ENCODE assay signal across 30 mouse cellular contexts in the genomic region with DNA sequence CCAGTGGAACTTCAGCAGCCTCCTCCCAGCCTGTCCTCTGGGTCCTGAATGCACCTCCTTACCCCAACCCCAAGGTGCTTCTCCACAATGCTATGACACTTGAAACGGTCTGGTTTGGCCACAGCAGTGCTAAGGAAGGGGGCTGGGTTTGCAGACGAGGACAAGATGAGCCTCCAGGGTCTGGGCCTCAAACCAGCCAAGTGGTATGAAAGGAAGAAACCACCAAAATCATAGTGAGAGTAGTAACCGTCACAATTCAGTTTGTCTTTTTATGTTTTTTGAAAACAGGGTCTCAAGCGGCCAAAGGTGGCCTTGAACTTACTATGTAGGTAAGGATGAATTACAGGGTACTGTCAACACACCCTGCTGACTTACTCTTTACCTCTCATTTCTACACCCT.
"Had no signal": no experiment of that assay in that cellular context is flagged by ENCODE, and none has a peak within 500 bp of the region (broad histone marks: within the 10 kb centered on the region; RNA-seq: fewer than 3 reads in every experiment).

No protein-coding gene starts in this region.

- H3K4me3 ChIP-seq: left cerebral cortex, adult 2 months; limb, embryonic 10.5 days; limb, embryonic 12.5 days; limb, embryonic 13.5 days; limb, embryonic 15.5 days; liver, embryonic 12.5 days; liver, embryonic 13.5 days; liver, embryonic 15.5 days; lung, embryonic 15.5 days; megakaryocyte, embryonic 14.5 days; midbrain, embryonic 12.5 days; midbrain, embryonic 13.5 days; midbrain, embryonic 15.5 days; myocyte had no signal

- ATAC-seq: liver, embryonic 12.5 days; liver, postnatal 0 days; lung, postnatal 0 days; midbrain, embryonic 13.5 days; midbrain, embryonic 15.5 days; midbrain, embryonic 16.5 days had no signal

- DNase-seq: left cerebral cortex, postnatal 4 days; liver; liver, embryonic 13.5 days; liver, postnatal 0 days; lung, adult 18-20 months; lung, adult 2 months; lung, embryonic 14.5 days; lung, postnatal 10 days; lung, postnatal 14 days; lung, postnatal 36 days; lung, postnatal 4 days had no signal

- H3K27ac ChIP-seq: left cerebral cortex, adult 2 months; limb, embryonic 10.5 days; limb, embryonic 12.5 days; limb, embryonic 13.5 days; limb, embryonic 15.5 days; liver, embryonic 12.5 days; liver, embryonic 13.5 days; liver, embryonic 14.5 days; liver, embryonic 15.5 days; lung, embryonic 15.5 days; macrophage; midbrain, embryonic 13.5 days; midbrain, embryonic 15.5 days had no signal

- H3K27me3 ChIP-seq: limb, embryonic 12.5 days; limb, embryonic 13.5 days; limb, embryonic 15.5 days; liver, embryonic 12.5 days; liver, embryonic 13.5 days; liver, embryonic 15.5 days; lung, embryonic 15.5 days; megakaryocyte, embryonic 14.5 days; midbrain, embryonic 12.5 days; midbrain, embryonic 13.5 days; midbrain, embryonic 15.5 days had no signal

- H3K9ac ChIP-seq: limb, embryonic 13.5 days; limb, embryonic 15.5 days; liver, embryonic 12.5 days; liver, embryonic 13.5 days; liver, embryonic 14.5 days; liver, embryonic 15.5 days; liver, postnatal 0 days; lung, embryonic 14.5 days; lung, embryonic 15.5 days; midbrain, embryonic 12.5 days; midbrain, embryonic 15.5 days had no signal

- H3K4me2 ChIP-seq: limb, embryonic 12.5 days; limb, embryonic 13.5 days; limb, embryonic 15.5 days; liver, embryonic 11.5 days; liver, embryonic 12.5 days; liver, embryonic 13.5 days; liver, embryonic 15.5 days; lung, embryonic 14.5 days; lung, embryonic 15.5 days; midbrain, embryonic 11.5 days; midbrain, embryonic 12.5 days; midbrain, embryonic 13.5 days; midbrain, embryonic 15.5 days had no signal

- H3K9me3 ChIP-seq: limb, embryonic 10.5 days; limb, embryonic 12.5 days; limb, embryonic 13.5 days; limb, embryonic 15.5 days; liver, embryonic 12.5 days; liver, embryonic 13.5 days; liver, embryonic 15.5 days; lung, embryonic 15.5 days; megakaryocyte, embryonic 14.5 days; midbrain, embryonic 12.5 days; midbrain, embryonic 13.5 days; midbrain, embryonic 15.5 days had no signal

- H3K4me1 ChIP-seq: limb, embryonic 10.5 days; limb, embryonic 12.5 days; lung, embryonic 15.5 days had no signal

- H3K36me3 ChIP-seq: midbrain, embryonic 15.5 days had no signal
